Mouse (Mus musculus) brain, embryonic 14.5 days (tissue): Measurements from ENCODE around the gene Fkbp15.

Experiments used
- CTCF ChIP-seq: fragments of 200-500 bp; IDR thresholded peaks from 2 replicates; pipeline ENCODE4 v1.5.1; 2012; ENCODE audit warnings: inconsistent platforms, mild to moderate bottlenecking, moderate library complexity, borderline replicate concordance; ENCODE audit not compliant: insufficient read depth, insufficient read length; ENCODE audit errors: extremely low read depth
- POLR2A ChIP-seq: fragments of 200-500 bp; IDR thresholded peaks from 2 replicates; pipeline ENCODE4 v1.6.1; 2012; ENCODE audit warnings: mild to moderate bottlenecking, inconsistent platforms, borderline replicate concordance; ENCODE audit not compliant: poor library complexity, insufficient read depth, insufficient read length, severe bottlenecking; ENCODE audit errors: extremely low read depth

GRCm38 (mm10) chr4:62281319-62281718 lies 79.0 kb downstream of the Fkbp15 start:
- no peak for TF ChIP-seq POLR2A
- TF ChIP-seq CTCF, result no peak
